Mouse (Mus musculus) liver, postnatal 0 days (tissue): ENCODE results near the gene Fkbp1b.

Source experiments
- CTCF ChIP-seq: sonication (generic); IDR thresholded peaks from 2 replicates; pipeline ENCODE4 v1.5.1; 2016; ENCODE audit warnings: antibody characterized with exemption, low read depth
- EP300 ChIP-seq: IDR thresholded peaks from 2 replicates; pipeline ENCODE4 v1.6.1; 2016; ENCODE audit warnings: antibody characterized with exemption, low read depth, mild to moderate bottlenecking

DNA sequence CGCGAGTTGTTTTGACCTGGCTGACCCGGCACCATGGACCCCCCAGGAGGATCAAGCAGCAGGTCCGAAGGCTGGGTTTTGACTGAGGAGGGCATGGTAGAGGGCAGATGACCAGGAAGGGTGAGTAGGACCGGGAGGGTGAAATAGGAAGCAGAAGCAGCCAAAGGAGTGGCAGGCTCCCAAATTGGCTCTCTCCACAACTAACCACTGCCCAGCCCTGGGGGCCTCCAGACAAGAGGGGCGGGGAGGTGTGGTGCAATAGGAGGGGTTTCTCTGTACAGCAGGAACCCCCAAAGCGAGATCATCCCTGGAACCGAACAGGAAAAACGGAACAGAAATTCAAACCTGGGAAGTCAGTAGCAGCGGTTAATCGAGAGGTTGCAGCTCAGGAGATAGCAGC is 650 bp downstream of the Fkbp1b start:
- TF ChIP-seq CTCF (no peak), EP300 (no peak)
